Mouse (Mus musculus): ENCODE results near the gene Fsip1.

Gene Fsip1

GRCm38 (mm10) chr2:118254516-118254915 is 2.2 kb downstream of the Fsip1 start:
- DNase-seq (ENCODE audit: low read depth, low spot score), result no peak

- no peak for DNase-seq (ENCODE audit: low read depth, low spot score)
These were observed 7.8 kb downstream of the Fsip1 start for GRCm38 (mm10) chr2:118248966-118249365.

GRCm38 (mm10) chr2:118248016-118248415 is 8.8 kb downstream of the Fsip1 start:
- DNase-seq (ENCODE audit: low read depth, low spot score), result no peak

- peak; percentile 61 for DNase-seq (ENCODE audit: low read depth, low spot score)
These were observed 10.9 kb downstream of the Fsip1 start for GRCm38 (mm10) chr2:118245914-118246313.

- DNase-seq (ENCODE audit: low read depth, low spot score), result no peak
These were observed 20.6 kb downstream of the Fsip1 start for GRCm38 (mm10) chr2:118236196-118236595.

GRCm38 (mm10) chr2:118235614-118236013 is 21.2 kb downstream of the Fsip1 start:
- DNase-seq (ENCODE audit: low read depth, low spot score), result no peak

- DNase-seq (ENCODE audit: low read depth, low spot score), result no peak
These were observed 26.2 kb downstream of the Fsip1 start for GRCm38 (mm10) chr2:118230544-118230943.

- no peak for DNase-seq (ENCODE audit: low read depth, low spot score)
These were observed 28.2 kb downstream of the Fsip1 start for GRCm38 (mm10) chr2:118228486-118229079.

- no peak for DNase-seq (ENCODE audit: low read depth, low spot score)
These were observed 31.3 kb downstream of the Fsip1 start for GRCm38 (mm10) chr2:118225316-118226041.

- no peak for DNase-seq (ENCODE audit: low read depth, low spot score)
These were observed 38.7 kb downstream of the Fsip1 start for GRCm38 (mm10) chr2:118217993-118218595.

- DNase-seq (ENCODE audit: low read depth, low spot score), result no peak
These were observed 47.1 kb downstream of the Fsip1 start for GRCm38 (mm10) chr2:118209712-118210111.

GRCm38 (mm10) chr2:118208651-118209050 is 48.1 kb downstream of the Fsip1 start:
- no peak for DNase-seq (ENCODE audit: low read depth, low spot score)

GRCm38 (mm10) chr2:118205991-118206585 is 50.7 kb downstream of the Fsip1 start:
- DNase-seq (ENCODE audit: low read depth, low spot score), result no peak

- DNase-seq (ENCODE audit: low read depth, low spot score), result no peak
These were observed 52.1 kb downstream of the Fsip1 start for GRCm38 (mm10) chr2:118204646-118205045.

GRCm38 (mm10) chr2:118203739-118204461 is 52.9 kb downstream of the Fsip1 start:
- no peak for DNase-seq (ENCODE audit: low read depth, low spot score)

GRCm38 (mm10) chr2:118202934-118203333 is 53.8 kb downstream of the Fsip1 start:
- no peak for DNase-seq (ENCODE audit: low read depth, low spot score)

- DNase-seq (ENCODE audit: low read depth, low spot score), result no peak
These were observed 54.8 kb downstream of the Fsip1 start for GRCm38 (mm10) chr2:118201983-118202382.

GRCm38 (mm10) chr2:118199867-118200266 is 56.9 kb downstream of the Fsip1 start:
- peak; percentile 62 for DNase-seq (ENCODE audit: low read depth, low spot score)

GRCm38 (mm10) chr2:118196966-118197365 is 59.8 kb downstream of the Fsip1 start:
- no peak for DNase-seq (ENCODE audit: low read depth, low spot score)

- DNase-seq (ENCODE audit: low read depth, low spot score), result no peak
These were observed 74.6 kb downstream of the Fsip1 start for GRCm38 (mm10) chr2:118182136-118182535.

GRCm38 (mm10) chr2:118179873-118180585 is 76.7 kb downstream of the Fsip1 start:
- DNase-seq (ENCODE audit: low read depth, low spot score), result no peak

All from retina, postnatal 7 days (tissue).